Mouse (Mus musculus) gastrocnemius, adult 2 months (tissue): ENCODE data around the gene Smtnl2. TPM values are rescaled to one million over a fixed set of nuclear protein-coding genes. Genes with fewer than 3 reads are reported as not detected.
A peak's percentile ranks its signal among the peaks of the same experiment; 100 is the strongest.
"Not testable (repeated sequence)": the region's sequence is repeated elsewhere in the genome, so short reads cannot be mapped to it uniquely, and the experiment has no call there.

Experiments
- DNase-seq: peaks from one replicate; pipeline ENCODE4 v3.0.0; 2022
- H3K27ac ChIP-seq: fragments of 200-600 bp; 2 replicates; pipeline ENCODE4 v1.8.1; 2022; ENCODE audit warnings: mild to moderate bottlenecking
- H3K4me3 ChIP-seq: fragments of 200-600 bp; 2 replicates; pipeline ENCODE4 v1.8.1; 2022; ENCODE audit warnings: mild to moderate bottlenecking, moderate library complexity
- CTCF ChIP-seq: fragments of 200-600 bp; IDR thresholded peaks from 2 replicates; pipeline ENCODE4 v1.8.1; 2022; ENCODE audit warnings: antibody characterized with exemption, mild to moderate bottlenecking, moderate library complexity
- intact Hi-C: fragments of 180-260 bp; cut with DNase I; formaldehyde crosslinking; loops from one replicate; pipeline ENCODE4 v1.15.1; 2025
- total RNA-seq, 2 experiments: library from RNA; stranded (reverse); gene quantifications; 2 replicates each; pipeline ENCODE4 v1.2.3; 2021

Gene Smtnl2
- total RNA-seq, 2 experiments from 2014 or later = 238 to 342 TPM

- H3K4me3 ChIP-seq = peak within 1 kb of the TSS; percentile 69
- no peak for TF ChIP-seq CTCF
- DNase-seq = no peak
- intact Hi-C loops = no loop called here
- H3K27ac ChIP-seq = peak within 1 kb of the TSS; percentile 46
Observed at GRCm38 (mm10) chr11:72362347-72362741, 49.2 kb downstream of the Smtnl2 start, which contains the start of gene Tekt1. TSS of gene Tekt1 (minus strand) at chr11:72362442.

GRCm38 (mm10) chr11:72361385-72362346 is 49.8 kb downstream of the Smtnl2 start:
- intact Hi-C loops = no loop called here
- TF ChIP-seq CTCF = no peak
- Histone ChIP-seq H3K4me3 (peak overlapping the region; percentile 69), H3K27ac (peak overlapping the region; percentile 46)
- DNase-seq = peak; percentile 60

GRCm38 (mm10) chr11:72354971-72355728 is 56.4 kb downstream of the Smtnl2 start:
- peak; percentile 96 for TF ChIP-seq CTCF
- DNase-seq = peak; percentile 89
- Histone ChIP-seq H3K27ac (peak overlapping the region; percentile 70), H3K4me3 (peak overlapping the region; percentile 59)
- intact Hi-C loops = loop anchor here (1.0 kb wide), 1 partner anchor 73 kb away; no protein-coding TSS in a partner anchor

GRCm38 (mm10) chr11:72353186-72353585 is 58.3 kb downstream of the Smtnl2 start:
- intact Hi-C loops = no loop called here
- H3K27ac ChIP-seq = no peak overlapping the region
- no peak for DNase-seq
- H3K4me3 ChIP-seq = no peak overlapping the region
- no peak for TF ChIP-seq CTCF

GRCm38 (mm10) chr11:72352272-72352671 is 59.2 kb downstream of the Smtnl2 start:
- peak overlapping the region; percentile 50; the same call in 1 of the 2 replicates for H3K27ac ChIP-seq
- TF ChIP-seq CTCF = no peak
- H3K4me3 ChIP-seq = no peak overlapping the region
- intact Hi-C loops = no loop called here
- DNase-seq = no peak

- no peak for TF ChIP-seq CTCF
- intact Hi-C loops = no loop called here
- peak; percentile 8 for DNase-seq
- Histone ChIP-seq H3K4me3 (no peak overlapping the region), H3K27ac (peak overlapping the region; percentile 59)
Observed at GRCm38 (mm10) chr11:72349652-72350051, 61.9 kb downstream of the Smtnl2 start.

- Histone ChIP-seq H3K4me3 (no peak overlapping the region), H3K27ac (peak overlapping the region; percentile 59)
- no peak for TF ChIP-seq CTCF
- intact Hi-C loops = no loop called here
- DNase-seq = peak; percentile 50
Observed at GRCm38 (mm10) chr11:72349016-72349415, 62.5 kb downstream of the Smtnl2 start.

- no peak for DNase-seq
- no peak for TF ChIP-seq CTCF
- intact Hi-C loops = no loop called here
Observed at GRCm38 (mm10) chr11:72348563-72348962, 63.0 kb downstream of the Smtnl2 start.

GRCm38 (mm10) chr11:72344486-72344885 is 67.0 kb downstream of the Smtnl2 start:
- intact Hi-C loops = loop anchor here (5.0 kb wide), 1 partner anchor 218 kb away; no protein-coding TSS in a partner anchor
- Histone ChIP-seq H3K27ac (peak overlapping the region; percentile 61), H3K4me3 (no peak overlapping the region)
- peak; percentile 63 for DNase-seq
- TF ChIP-seq CTCF = no peak

More at GRCm38 (mm10) chr11:72348563-72348962, 63.0 kb downstream of the Smtnl2 start:
- no peak overlapping the region for H3K4me3 ChIP-seq
- peak overlapping the region; percentile 59 for H3K27ac ChIP-seq

GRCm38 (mm10) chr11:72343904-72344303 is 67.6 kb downstream of the Smtnl2 start:
- TF ChIP-seq CTCF = peak; percentile 83
- intact Hi-C loops = loop anchor here (1.0 to 5.0 kb wide), 3 partner anchors 85 to 218 kb away; no protein-coding TSS in a partner anchor
- DNase-seq = peak; percentile 82
- Histone ChIP-seq H3K4me3 (no peak overlapping the region), H3K27ac (peak overlapping the region; percentile 61)

GRCm38 (mm10) chr11:72343238-72343625 is 68.3 kb downstream of the Smtnl2 start:
- intact Hi-C loops = loop anchor here (1.0 to 5.0 kb wide), 3 partner anchors 86 to 219 kb away; no protein-coding TSS in a partner anchor

GRCm38 (mm10) chr11:72342549-72343237 is 68.8 kb downstream of the Smtnl2 start:
- Histone ChIP-seq H3K4me3 (no peak overlapping the region), H3K27ac (peak overlapping the region; percentile 46; the same call in 1 of the 2 replicates)
- intact Hi-C loops = loop anchor here (1.0 to 5.0 kb wide), 3 partner anchors 87 to 220 kb away; no protein-coding TSS in a partner anchor
- peak; percentile 89 for TF ChIP-seq CTCF
- peak; percentile 76 for DNase-seq

More at GRCm38 (mm10) chr11:72343238-72343625, 68.3 kb downstream of the Smtnl2 start:
- H3K4me3 ChIP-seq, H3K27ac ChIP-seq, DNase-seq: not testable (repeated sequence)
